Mouse (Mus musculus) embryonic facial prominence, embryonic 12.5 days (tissue): ENCODE data around the gene Gbf1. TPM values are rescaled to one million over a fixed set of nuclear protein-coding genes. Genes with fewer than 3 reads are reported as not detected.
"Not testable (repeated sequence)": the region's sequence is repeated elsewhere in the genome, so short reads cannot be mapped to it uniquely, and the experiment has no call there.

ENCODE experiments used
- ATAC-seq: fragments of 200-750 bp; cut with Nextera tagmentation; 2 replicates; pipeline ENCODE4 v1.8.0; 2017; ENCODE audit not compliant: insufficient number of reproducible peaks, insufficient read depth, low FRiP score, low TSS enrichment
- H3K27ac ChIP-seq: fragments of 300-500 bp; sonication (generic); 2 replicates; pipeline ENCODE4 v1.5.1; 2016; ENCODE audit warnings: mild to moderate bottlenecking
- H3K27me3 ChIP-seq: fragments of 300-500 bp; sonication (generic); 2 replicates; pipeline ENCODE4 v1.6.1; 2016; ENCODE audit warnings: mild to moderate bottlenecking, moderate library complexity
- H3K36me3 ChIP-seq: fragments of 300-500 bp; sonication (generic); 2 replicates; pipeline ENCODE4 v1.6.1; 2016; ENCODE audit warnings: mild to moderate bottlenecking
- H3K4me1 ChIP-seq: fragments of 300-500 bp; sonication (generic); 2 replicates; pipeline ENCODE4 v1.6.1; 2016
- H3K4me2 ChIP-seq: fragments of 300-500 bp; sonication (generic); replicated peaks from 2 replicates; pipeline ENCODE4 v1.6.1; 2016; ENCODE audit warnings: mild to moderate bottlenecking, moderate library complexity
- H3K4me3 ChIP-seq: fragments of 300-500 bp; sonication (generic); 2 replicates; pipeline ENCODE4 v1.5.1; 2016; ENCODE audit warnings: mild to moderate bottlenecking
- H3K9ac ChIP-seq: fragments of 300-500 bp; sonication (generic); 2 replicates; pipeline ENCODE4 v1.6.1; 2016; ENCODE audit warnings: mild to moderate bottlenecking, moderate library complexity
- H3K9me3 ChIP-seq: fragments of 300-500 bp; sonication (generic); 2 replicates; pipeline ENCODE4 v1.6.1; 2016; ENCODE audit warnings: mild to moderate bottlenecking, moderate library complexity
- WGBS: fragments of 180-500 bp; shearing (Covaris S2); methylation state at CpG from one replicate; pipeline ENCODE4 v1.1.7; 2016; 5-methylcytosine and 5-hydroxymethylcytosine counted together
- polyA plus RNA-seq: library from polyadenylated mRNA; unstranded; fragments of >200 nt; fragmentation: Nextera tagmentation; extraction: Ambion mirVana; gene quantifications from 2 replicates; pipeline ENCODE4 v1.2.1, GENCODE M21; 2016

Gbf1 gene
- polyA plus RNA-seq = 70.1 and 70.9 TPM in 2 replicates

DNA sequence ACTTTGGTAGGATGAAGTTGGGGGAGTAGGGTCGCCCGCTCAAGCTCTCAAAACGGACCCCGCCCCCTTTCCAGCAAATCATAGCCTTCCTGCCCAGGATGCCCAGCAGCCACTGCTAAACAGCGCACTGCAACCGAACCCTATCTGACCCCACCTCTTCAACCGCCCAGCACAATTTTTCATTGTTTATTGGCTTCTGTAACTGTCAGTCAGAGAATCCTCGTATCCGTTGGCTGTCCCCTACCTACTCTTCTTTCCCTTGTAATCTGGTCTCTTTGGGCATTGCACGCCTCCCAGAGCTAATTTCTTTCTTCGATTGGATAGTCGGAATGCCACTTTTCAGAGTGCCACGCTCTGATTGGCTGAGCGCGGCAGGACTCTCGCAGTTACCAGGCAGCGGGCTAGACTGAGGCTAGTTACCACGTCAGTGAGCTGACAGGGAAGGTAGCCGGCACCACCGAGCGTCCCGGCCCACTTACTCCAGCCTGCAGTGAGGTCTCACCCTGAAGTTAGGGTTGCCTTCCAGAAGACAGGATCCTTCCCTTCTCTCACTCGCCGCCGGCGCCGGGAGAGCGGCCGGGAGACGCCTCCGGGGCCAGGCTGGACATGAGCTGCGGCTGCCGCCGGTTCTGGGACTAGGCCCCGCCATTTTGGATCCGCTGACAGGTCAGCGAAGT, at the start of gene Gbf1:
Gbf1 (plus strand) TSS at position 383 of the 677 bp plus-strand sequence.
- Histone ChIP-seq H3K4me2 (peak within 1 kb of the TSS; percentile 89), H3K36me3 (no peaks in the 10 kb centered on the region), H3K9ac (peak within 1 kb of the TSS; percentile 70), H3K4me3 (peak within 1 kb of the TSS; percentile 76), H3K9me3 (no peaks in the 10 kb centered on the region), H3K4me1 (peaks cover 32% of the 10 kb centered on the region), H3K27ac (0 out of 2 replicates have a peak within 1 kb of the TSS, but pooled peaks have one; percentile 37), H3K27me3 (peaks cover 34% of the 10 kb centered on the region)
- ATAC-seq = peak; percentile 98
- WGBS = under 1% methylated on average over 37 of the region's 37 CpGs

- Histone ChIP-seq H3K9ac (no peak overlapping the region), H3K4me3 (no peak overlapping the region), H3K4me1 (no peaks in the 10 kb centered on the region), H3K27me3 (no peaks in the 10 kb centered on the region), H3K36me3 (no peaks in the 10 kb centered on the region), H3K9me3 (no peaks in the 10 kb centered on the region), H3K27ac (no peak overlapping the region), H3K4me2 (no peak overlapping the region)
- no peak for ATAC-seq
- 85% methylated on average over 6 of the region's 6 CpGs for WGBS
Measured at GRCm38 (mm10) chr19:46103437-46104186, 48.7 kb upstream of the Gbf1 start.

GRCm38 (mm10) chr19:46104187-46104557, 48.1 kb upstream of the Gbf1 start:
- Histone ChIP-seq H3K4me3 (no peak overlapping the region), H3K9me3 (no peaks in the 10 kb centered on the region), H3K36me3 (no peaks in the 10 kb centered on the region), H3K27ac (no peak overlapping the region), H3K4me1 (no peaks in the 10 kb centered on the region), H3K27me3 (no peaks in the 10 kb centered on the region), H3K9ac (no peak overlapping the region), H3K4me2 (no peak overlapping the region)
- WGBS = 72% methylated on average over 2 of the region's 2 CpGs
- no peak for ATAC-seq

GRCm38 (mm10) chr19:46110214-46110613, 42.1 kb upstream of the Gbf1 start:
- 76% methylated on average over 2 of the region's 2 CpGs for WGBS
- H3K27me3 ChIP-seq = no peaks in the 10 kb centered on the region

GRCm38 (mm10) chr19:46110781-46111180, 41.5 kb upstream of the Gbf1 start:
- H3K27me3 ChIP-seq = no peaks in the 10 kb centered on the region
- 81% methylated on average over 5 of the region's 5 CpGs for WGBS
- H3K4me1 ChIP-seq = no peaks in the 10 kb centered on the region
- H3K4me3 ChIP-seq = no peak overlapping the region
- H3K4me2 ChIP-seq = no peak overlapping the region
- H3K27ac ChIP-seq = no peak overlapping the region
- ATAC-seq = no peak
- H3K9ac ChIP-seq = no peak overlapping the region
- no peaks in the 10 kb centered on the region for H3K9me3 ChIP-seq
- H3K36me3 ChIP-seq = no peaks in the 10 kb centered on the region

More at GRCm38 (mm10) chr19:46110214-46110613, 42.1 kb upstream of the Gbf1 start:
- Histone ChIP-seq H3K4me3 (no peak overlapping the region), H3K36me3 (no peaks in the 10 kb centered on the region), H3K9ac (no peak overlapping the region), H3K9me3 (no peaks in the 10 kb centered on the region), H3K27ac (no peak overlapping the region), H3K4me2 (no peak overlapping the region), H3K4me1 (no peaks in the 10 kb centered on the region)
- ATAC-seq = no peak

DNA sequence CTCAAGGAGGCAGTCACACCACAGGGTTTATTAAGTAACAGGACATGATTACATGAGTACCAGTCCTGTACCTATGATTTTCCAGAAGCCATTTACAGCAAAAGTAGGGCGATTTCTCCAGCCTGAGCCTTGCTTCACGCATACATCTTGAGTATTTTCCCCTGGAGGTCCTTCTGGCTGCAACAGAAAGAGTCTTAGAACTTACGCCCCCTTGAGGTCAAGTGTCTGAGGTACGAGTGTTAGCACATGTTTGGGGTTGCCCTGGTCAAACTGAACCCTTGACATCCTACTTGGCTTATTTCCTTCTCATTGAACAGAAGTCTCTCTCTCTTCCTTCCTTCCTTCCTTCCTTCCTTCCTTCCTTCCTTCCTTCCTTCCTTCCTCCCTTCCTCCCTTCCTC, 37.7 kb upstream of the Gbf1 start:
- Histone ChIP-seq H3K27me3 (no peaks in the 10 kb centered on the region), H3K4me1 (no peaks in the 10 kb centered on the region), H3K9ac (no peak overlapping the region), H3K36me3 (no peaks in the 10 kb centered on the region), H3K27ac (no peak overlapping the region), H3K9me3 (no peaks in the 10 kb centered on the region), H3K4me2 (no peak overlapping the region), H3K4me3 (no peak overlapping the region)
- 52% methylated on average over 4 of the region's 4 CpGs for WGBS
- no peak for ATAC-seq

GRCm38 (mm10) chr19:46119458-46119857, 32.9 kb upstream of the Gbf1 start:
- no peak overlapping the region for H3K9ac ChIP-seq
- 85% methylated on average over 3 of the region's 3 CpGs for WGBS
- no peak overlapping the region for H3K4me2 ChIP-seq
- no peak overlapping the region for H3K27ac ChIP-seq
- no peak for ATAC-seq
- H3K36me3 ChIP-seq = no peaks in the 10 kb centered on the region
- no peaks in the 10 kb centered on the region for H3K4me1 ChIP-seq
- H3K4me3 ChIP-seq = no peak overlapping the region
- no peaks in the 10 kb centered on the region for H3K27me3 ChIP-seq
- no peaks in the 10 kb centered on the region for H3K9me3 ChIP-seq

GRCm38 (mm10) chr19:46120872-46121271, 31.4 kb upstream of the Gbf1 start:
- no peak overlapping the region for H3K27ac ChIP-seq
- no peak for ATAC-seq
- no peak overlapping the region for H3K9ac ChIP-seq
- no peak overlapping the region for H3K4me3 ChIP-seq
- 71% methylated on average over 6 of the region's 6 CpGs for WGBS
- no peaks in the 10 kb centered on the region for H3K27me3 ChIP-seq
- no peaks in the 10 kb centered on the region for H3K9me3 ChIP-seq
- H3K4me1 ChIP-seq = no peaks in the 10 kb centered on the region
- H3K36me3 ChIP-seq = no peaks in the 10 kb centered on the region
- no peak overlapping the region for H3K4me2 ChIP-seq

GRCm38 (mm10) chr19:46123876-46124275, 28.4 kb upstream of the Gbf1 start:
- no peaks in the 10 kb centered on the region for H3K36me3 ChIP-seq
- H3K4me2 ChIP-seq = no peak overlapping the region
- H3K9ac ChIP-seq = no peak overlapping the region
- H3K4me1 ChIP-seq = no peaks in the 10 kb centered on the region
- H3K27ac ChIP-seq = no peak overlapping the region
- WGBS = 82% methylated on average over 3 of the region's 3 CpGs
- H3K27me3 ChIP-seq = no peaks in the 10 kb centered on the region
- H3K4me3 ChIP-seq = no peak overlapping the region
- no peak for ATAC-seq
- no peaks in the 10 kb centered on the region for H3K9me3 ChIP-seq

DNA sequence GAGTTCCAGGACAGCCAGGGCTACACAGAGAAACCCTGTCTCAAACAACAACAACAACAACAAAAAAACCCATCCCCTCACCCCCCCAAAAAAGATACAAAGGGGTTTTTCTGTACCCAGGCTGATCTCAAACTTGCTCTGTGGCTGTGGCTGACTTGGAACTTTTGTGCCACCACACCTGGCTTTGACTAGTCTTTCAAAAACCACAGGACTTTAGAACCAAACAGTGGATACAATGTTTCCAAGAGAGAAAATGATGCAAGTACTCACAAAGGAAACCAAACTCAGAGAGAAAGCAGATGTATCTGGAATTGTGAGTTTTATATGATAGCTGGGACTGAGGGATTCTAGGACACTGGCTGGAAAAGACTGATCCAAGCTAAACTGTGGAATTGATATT, 27.7 kb upstream of the Gbf1 start:
- Histone ChIP-seq H3K4me2 (no peak overlapping the region), H3K9ac (no peak overlapping the region), H3K36me3 (no peaks in the 10 kb centered on the region), H3K4me1 (no peaks in the 10 kb centered on the region), H3K27ac (no peak overlapping the region), H3K4me3 (no peak overlapping the region), H3K9me3 (no peaks in the 10 kb centered on the region), H3K27me3 (no peaks in the 10 kb centered on the region)
- no peak for ATAC-seq

DNA sequence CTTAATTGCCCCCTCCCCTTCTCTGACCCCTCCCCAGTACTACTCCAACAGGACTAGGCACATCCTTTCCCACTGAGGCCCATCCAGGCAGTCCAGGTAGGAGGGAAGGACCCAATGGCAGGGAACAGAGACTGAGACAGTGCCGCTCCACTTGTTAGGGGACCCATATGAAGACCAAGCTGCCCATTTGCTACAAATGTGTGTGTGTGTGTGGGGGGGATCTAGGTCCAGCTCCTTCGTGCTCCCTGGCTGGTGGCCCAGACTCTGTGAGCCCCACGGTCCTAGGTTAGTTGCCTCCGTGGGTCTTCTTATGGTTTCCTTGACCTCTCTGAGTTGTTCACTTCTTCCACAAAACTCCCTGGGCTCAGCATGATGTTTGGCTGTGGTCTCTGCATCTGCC, 26.0 kb upstream of the Gbf1 start:
- H3K4me1 ChIP-seq = no peaks in the 10 kb centered on the region
- no peak overlapping the region for H3K9ac ChIP-seq
- H3K4me2 ChIP-seq = no peak overlapping the region
- no peak overlapping the region for H3K4me3 ChIP-seq
- no peak overlapping the region for H3K27ac ChIP-seq
- H3K27me3 ChIP-seq = peaks cover 13% of the 10 kb centered on the region
- no peaks in the 10 kb centered on the region for H3K36me3 ChIP-seq
- H3K9me3 ChIP-seq = no peaks in the 10 kb centered on the region
- no peak for ATAC-seq
- WGBS = 84% methylated on average over 4 of the region's 4 CpGs

DNA sequence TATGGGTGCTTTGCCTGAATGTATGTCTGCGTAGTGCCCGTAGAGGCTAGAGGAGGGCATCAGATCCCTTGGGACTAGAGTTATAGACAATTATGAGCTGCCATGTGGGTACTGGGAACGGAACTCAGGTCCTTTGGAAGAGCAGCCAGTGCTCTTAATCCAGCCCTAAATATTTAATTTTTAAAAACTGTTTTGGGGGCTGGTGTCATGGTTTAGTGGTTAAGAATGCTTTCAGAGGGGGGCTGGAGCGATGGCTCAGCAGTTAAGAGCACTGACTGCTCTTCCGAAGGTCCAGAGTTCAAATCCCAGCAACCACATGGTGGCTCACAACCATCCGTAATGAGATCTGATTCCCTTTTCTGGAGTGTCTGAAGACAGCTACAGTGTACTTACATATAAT, 22.6 kb upstream of the Gbf1 start:
- not testable (repeated sequence) for H3K4me3 ChIP-seq, H3K4me1 ChIP-seq, H3K27ac ChIP-seq, H3K36me3 ChIP-seq, H3K9me3 ChIP-seq, ATAC-seq, H3K4me2 ChIP-seq, H3K9ac ChIP-seq
- peaks cover 47% of the 10 kb centered on the region for H3K27me3 ChIP-seq
- 71% methylated on average over 6 of the region's 6 CpGs for WGBS
